Comparison of ENCODE assay signal across 18 mouse cellular contexts in genomic region chr12:38854274-38854673, GRCm38 (mm10).
A peak's percentile ranks its signal among the peaks of the same experiment; 100 is the strongest.
DNase-seq lines count a peak whose midpoint lies in the region; ATAC-seq and TF ChIP-seq lines count a peak whose summit lies in the region.
"Had no signal": no experiment of that assay in that cellular context is flagged by ENCODE, and none has a peak within 500 bp of the region (broad histone marks: within the 10 kb centered on the region; RNA-seq: fewer than 3 reads in every experiment).

No protein-coding gene starts in this region.

- no peaks in the 10 kb centered on the region for H3K4me1 ChIP-seq in neural tube, embryonic 14.5 days (ENCODE audit: control insufficient read depth, insufficient read depth, low read length)
- H3K4me1 ChIP-seq in neural tube, embryonic 15.5 days, result no peaks in the 10 kb centered on the region
- 0 out of 2 replicates have a peak, but pooled peaks cover 5% of the 10 kb centered on the region for H3K4me1 ChIP-seq in embryonic facial prominence, embryonic 14.5 days (ENCODE audit: control insufficient read depth, insufficient read depth, low read length)
- H3K4me1 ChIP-seq in forebrain, postnatal 0 days (ENCODE audit: insufficient read depth), result peaks cover 7% of the 10 kb centered on the region
- H3K4me1 ChIP-seq: heart, embryonic 15.5 days; hindbrain, embryonic 12.5 days had no signal

- WGBS in neural tube, embryonic 14.5 days, result 37% methylated on average over 5 of the region's 5 CpGs
- 28% methylated on average over 5 of the region's 5 CpGs for WGBS in neural tube, embryonic 15.5 days
- 18% methylated on average over 5 of the region's 5 CpGs for WGBS in embryonic facial prominence, embryonic 14.5 days
- 10% methylated on average over 5 of the region's 5 CpGs for WGBS in forebrain, postnatal 0 days

- H3K36me3 ChIP-seq in neural tube, embryonic 14.5 days (ENCODE audit: control insufficient read depth, insufficient read depth, low read length), result no peaks in the 10 kb centered on the region
- H3K36me3 ChIP-seq in neural tube, embryonic 15.5 days, result no peaks in the 10 kb centered on the region
- H3K36me3 ChIP-seq in embryonic facial prominence, embryonic 14.5 days (ENCODE audit: control insufficient read depth, insufficient read depth, low read length), result 0 out of 2 replicates have a peak, but pooled peaks cover 6% of the 10 kb centered on the region
- H3K36me3 ChIP-seq in forebrain, postnatal 0 days (ENCODE audit: insufficient read depth), result no peaks in the 10 kb centered on the region; the same call in 1 of the 2 replicates
- H3K36me3 ChIP-seq: G1E had no signal

- no peaks in the 10 kb centered on the region for H3K27me3 ChIP-seq in neural tube, embryonic 14.5 days (ENCODE audit: control insufficient read depth, insufficient read depth, low read length)
- H3K27me3 ChIP-seq in neural tube, embryonic 15.5 days (replicated peaks), result no peaks in the 10 kb centered on the region
- no peaks in the 10 kb centered on the region for H3K27me3 ChIP-seq in embryonic facial prominence, embryonic 14.5 days (replicated peaks; ENCODE audit: control insufficient read depth, insufficient read depth, low read length)
- no peaks in the 10 kb centered on the region for H3K27me3 ChIP-seq in forebrain, postnatal 0 days (ENCODE audit: insufficient read depth, low read length)
- H3K27me3 ChIP-seq: heart, embryonic 15.5 days; hindbrain, embryonic 12.5 days had no signal

- DNase-seq in embryonic facial prominence, embryonic 14.5 days (ENCODE audit: low spot score), result peak; percentile 55
- DNase-seq in forebrain, postnatal 0 days, result no peak
- no peak for DNase-seq in adipocyte (ENCODE audit: low spot score)
- DNase-seq in layer of hippocampus, postnatal 36 days, result no peak
- DNase-seq in frontal cortex, postnatal 14 days (ENCODE audit: low spot score in 2 of 2), result no peak
- DNase-seq: cerebellum, adult 11 months; cerebellum, postnatal 25 days; heart, adult 11 months; kidney, adult 8-10 months; lung, postnatal 14 days; thymus, adult 18-20 months had no signal

- no peaks in the 10 kb centered on the region for H3K9me3 ChIP-seq in neural tube, embryonic 14.5 days (ENCODE audit: control insufficient read depth, low read length)
- no peaks in the 10 kb centered on the region for H3K9me3 ChIP-seq in neural tube, embryonic 15.5 days (replicated peaks)
- H3K9me3 ChIP-seq in embryonic facial prominence, embryonic 14.5 days (ENCODE audit: control insufficient read depth, low read length), result no peaks in the 10 kb centered on the region
- H3K9me3 ChIP-seq in forebrain, postnatal 0 days (ENCODE audit: low read length), result no peaks in the 10 kb centered on the region
- H3K9me3 ChIP-seq: heart, embryonic 15.5 days; hindbrain, embryonic 12.5 days had no signal

- no peak overlapping the region for H3K27ac ChIP-seq in neural tube, embryonic 14.5 days (ENCODE audit: low read depth, low read length)
- H3K27ac ChIP-seq in neural tube, embryonic 15.5 days (replicated peaks), result no peak overlapping the region
- no peak overlapping the region for H3K27ac ChIP-seq in embryonic facial prominence, embryonic 14.5 days (replicated peaks; ENCODE audit: low read depth, low read length)
- no peak overlapping the region for H3K27ac ChIP-seq in forebrain, postnatal 0 days (ENCODE audit: low read depth, low read length)
- H3K27ac ChIP-seq: heart, embryonic 15.5 days; hindbrain, embryonic 12.5 days had no signal

- ATAC-seq in neural tube, embryonic 14.5 days (ENCODE audit: low read depth), result peak; percentile 34; the same call in 1 of the 2 replicates
- no peak for ATAC-seq in neural tube, embryonic 15.5 days (ENCODE audit: low FRiP score)
- ATAC-seq in embryonic facial prominence, embryonic 14.5 days (ENCODE audit: low read depth), result peak; percentile 85
- peak; percentile 48; the same call in 1 of the 2 replicates for ATAC-seq in forebrain, postnatal 0 days

- H3K4me3 ChIP-seq in neural tube, embryonic 14.5 days (ENCODE audit: low read depth, low read length), result no peak overlapping the region
- no peak overlapping the region for H3K4me3 ChIP-seq in neural tube, embryonic 15.5 days (replicated peaks)
- no peak overlapping the region for H3K4me3 ChIP-seq in embryonic facial prominence, embryonic 14.5 days (ENCODE audit: low read depth, low read length)
- no peak overlapping the region for H3K4me3 ChIP-seq in forebrain, postnatal 0 days (ENCODE audit: low read depth, low read length)
- H3K4me3 ChIP-seq: erythroblast, embryonic 14.5 days; heart, embryonic 15.5 days; hindbrain, embryonic 12.5 days had no signal

- TF ChIP-seq CTCF in forebrain, postnatal 0 days (IDR thresholded peaks at IDR 0.05; ENCODE audit: low read depth), result no peak

- H3K4me2 ChIP-seq in neural tube, embryonic 14.5 days (ENCODE audit: low read depth, low read length), result no peak overlapping the region
- no peak overlapping the region for H3K4me2 ChIP-seq in neural tube, embryonic 15.5 days
- peak overlapping the region; percentile 15; the same call in 1 of the 2 replicates for H3K4me2 ChIP-seq in embryonic facial prominence, embryonic 14.5 days (ENCODE audit: low read depth, low read length)
- no peak overlapping the region for H3K4me2 ChIP-seq in forebrain, postnatal 0 days (ENCODE audit: low read depth)
- H3K4me2 ChIP-seq: heart, embryonic 15.5 days; hindbrain, embryonic 12.5 days; midbrain, embryonic 11.5 days had no signal

- H3K9ac ChIP-seq in neural tube, embryonic 14.5 days (replicated peaks; ENCODE audit: low read depth, low read length), result no peak overlapping the region
- H3K9ac ChIP-seq in neural tube, embryonic 15.5 days (replicated peaks), result no peak overlapping the region
- H3K9ac ChIP-seq in embryonic facial prominence, embryonic 14.5 days (ENCODE audit: low read depth, low read length), result no peak overlapping the region
- H3K9ac ChIP-seq in forebrain, postnatal 0 days, result no peak overlapping the region
- H3K9ac ChIP-seq: heart, embryonic 15.5 days; hindbrain, embryonic 12.5 days had no signal
